Mouse (Mus musculus) neutrophil, adult 5-6 weeks (primary cell): ENCODE data around the gene Sstr4. TPM values are rescaled to one million over a fixed set of nuclear protein-coding genes. Genes with fewer than 3 reads are reported as not detected.
A peak's percentile ranks its signal among the peaks of the same experiment; 100 is the strongest.

ENCODE experiments used
- ATAC-seq: fragments of 151-379, 151-347 bp; 2 replicates; pipeline ENCODE4 v1.8.0; 2017; ENCODE audit warnings: mild to moderate bottlenecking, moderate TSS enrichment; ENCODE audit not compliant: insufficient number of reproducible peaks, poor library complexity, low FRiP score, severe bottlenecking; ENCODE audit errors: extremely low read depth
- total RNA-seq: library from RNA; stranded (forward); fragments of 200-1000 nt; gene quantifications from 2 replicates; pipeline ENCODE4 v1.2.3, GENCODE M21; 2017

Gene Sstr4
- 2.0 and 3.6 TPM in 2 replicates for total RNA-seq

DNA sequence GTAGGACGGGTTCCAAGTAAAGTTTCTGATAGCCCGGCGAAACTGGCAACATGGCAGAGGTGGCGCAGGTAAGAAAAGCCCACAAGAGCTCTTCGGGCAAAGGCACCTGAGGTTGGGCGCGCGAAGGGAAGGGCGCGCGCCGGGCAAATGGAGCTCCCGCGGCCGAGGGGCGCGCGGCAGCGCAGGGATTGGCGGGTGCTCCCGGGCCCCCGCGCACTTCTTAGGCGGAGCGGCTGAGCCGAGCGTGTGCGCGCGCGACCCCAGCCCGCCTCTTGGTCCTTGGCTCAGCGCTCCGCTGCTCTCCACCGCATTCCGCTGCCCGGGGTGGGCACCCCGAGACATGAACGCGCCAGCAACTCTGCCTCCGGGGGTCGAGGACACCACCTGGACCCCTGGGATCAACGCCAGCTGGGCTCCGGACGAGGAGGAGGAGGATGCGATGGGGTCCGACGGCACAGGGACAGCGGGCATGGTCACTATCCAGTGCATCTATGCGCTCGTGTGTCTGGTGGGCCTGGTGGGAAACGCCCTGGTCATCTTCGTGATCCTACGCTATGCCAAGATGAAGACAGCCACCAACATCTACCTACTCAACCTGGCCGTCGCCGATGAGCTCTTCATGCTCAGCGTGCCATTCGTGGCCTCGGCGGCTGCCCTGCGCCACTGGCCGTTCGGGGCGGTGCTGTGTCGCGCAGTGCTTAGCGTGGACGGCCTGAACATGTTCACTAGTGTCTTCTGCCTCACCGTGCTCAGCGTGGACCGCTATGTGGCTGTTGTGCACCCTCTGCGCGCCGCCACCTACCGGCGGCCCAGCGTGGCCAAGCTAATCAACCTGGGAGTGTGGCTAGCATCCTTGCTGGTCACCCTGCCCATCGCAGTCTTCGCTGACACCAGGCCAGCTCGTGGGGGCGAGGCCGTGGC is at the start of gene Sstr4:
Gene Sstr4, plus strand, starts transcription at position 214 of the 921 bp plus-strand sequence.
- peak; percentile 69 for ATAC-seq

- no peak for ATAC-seq
These were observed 49.8 kb upstream of the Sstr4 start for GRCm38 (mm10) chr2:148345373-148345772.

GRCm38 (mm10) chr2:148346976-148347375 is 48.2 kb upstream of the Sstr4 start:
- ATAC-seq, result no peak

DNA sequence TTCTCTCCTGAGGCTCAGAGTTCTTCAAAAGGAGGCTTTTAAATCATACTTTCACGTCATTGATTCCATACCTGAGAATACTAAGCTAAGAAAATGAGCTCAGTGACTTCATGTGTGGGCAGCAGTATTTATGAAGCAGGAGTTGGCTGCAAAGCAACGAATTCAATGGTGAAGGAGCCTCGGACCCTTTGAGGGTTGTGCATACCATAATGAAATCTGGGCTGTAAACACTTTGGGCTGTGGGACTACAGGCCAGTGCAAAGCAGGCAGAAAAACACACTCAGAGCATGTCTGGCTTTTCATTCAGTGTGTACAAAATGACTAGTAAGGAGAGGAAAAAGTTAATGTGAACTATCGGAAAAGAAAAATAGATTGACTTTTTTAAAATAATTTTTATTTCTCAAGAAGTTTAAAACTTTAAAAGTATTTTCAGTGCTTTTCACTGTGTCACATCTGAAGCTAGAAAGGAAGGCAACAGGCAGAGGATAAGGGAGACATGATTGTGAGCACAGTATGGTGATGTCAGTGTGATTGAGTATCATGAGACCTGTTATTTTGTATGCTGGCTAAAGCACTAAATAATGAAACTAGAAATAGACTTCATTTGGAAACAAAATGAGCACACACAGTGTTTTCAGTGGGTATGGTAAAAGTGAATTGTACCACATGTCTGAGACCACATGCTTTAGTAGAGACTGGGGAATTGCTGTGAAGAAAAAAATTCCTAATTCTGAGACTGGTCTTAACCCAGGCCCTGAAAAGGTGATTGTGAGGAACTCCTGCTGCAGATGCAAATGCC is 45.4 kb upstream of the Sstr4 start:
- no peak for ATAC-seq

DNA sequence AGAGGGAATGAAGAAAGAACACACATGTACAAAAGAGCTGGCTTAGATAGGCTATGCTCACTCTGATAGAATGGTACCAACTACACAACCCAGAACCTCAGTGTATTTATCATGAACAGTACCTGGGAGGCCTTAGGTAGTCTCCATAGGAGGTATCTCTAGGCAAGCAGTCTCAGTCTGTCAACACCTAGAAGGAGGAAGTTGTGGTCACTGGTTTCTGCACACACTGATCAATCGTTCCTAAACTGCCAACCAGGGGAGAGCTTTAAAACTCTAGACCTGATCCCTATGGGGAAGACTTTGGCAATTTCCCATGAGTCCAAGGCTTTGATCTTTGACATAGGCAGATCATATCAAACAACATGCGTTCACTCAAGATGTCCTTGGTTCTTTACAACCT is 44.7 kb upstream of the Sstr4 start:
- ATAC-seq, result peak; percentile 58; the same call in 1 of the 2 replicates

GRCm38 (mm10) chr2:148352655-148353054 is 42.5 kb upstream of the Sstr4 start:
- ATAC-seq, result no peak

DNA sequence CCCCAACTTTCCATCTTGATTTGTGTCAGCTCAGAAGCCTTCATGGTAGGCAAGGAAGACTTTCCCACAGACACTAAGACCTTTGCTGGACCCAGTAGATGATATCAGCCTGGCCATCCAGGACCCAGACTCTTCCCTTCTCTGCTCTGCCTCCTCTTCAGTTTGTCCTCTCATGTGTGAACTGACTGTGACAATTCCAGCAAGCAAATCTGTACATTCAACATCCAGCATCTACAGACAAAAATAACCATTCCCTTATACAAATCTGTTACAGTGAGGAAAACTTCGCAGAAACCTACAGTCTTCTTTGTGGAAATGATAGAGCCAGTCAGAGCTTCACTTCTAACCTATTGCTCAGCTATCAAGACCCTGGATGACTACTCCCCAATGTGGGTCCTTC is 38.0 kb upstream of the Sstr4 start:
- no peak for ATAC-seq

GRCm38 (mm10) chr2:148364536-148364935 is 30.6 kb upstream of the Sstr4 start:
- ATAC-seq, result no peak

DNA sequence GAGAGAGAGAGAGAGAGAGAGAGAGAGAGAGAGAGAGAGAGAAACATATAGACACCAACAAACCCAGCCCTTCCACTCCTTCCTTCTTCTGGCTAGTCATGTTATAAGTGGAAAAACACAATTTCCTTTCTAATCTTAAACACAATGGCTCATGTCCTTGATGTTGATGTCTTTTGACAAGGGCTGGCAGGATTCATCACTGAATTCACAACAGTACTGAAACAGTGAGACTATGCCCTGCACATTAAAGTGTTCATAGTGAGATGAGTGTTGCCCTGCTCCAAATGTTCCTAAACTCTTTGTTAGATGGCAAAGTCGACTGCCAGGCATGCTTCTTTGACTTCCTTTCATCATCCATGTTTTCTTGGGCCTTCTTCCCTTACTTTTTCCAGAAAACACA is 29.9 kb upstream of the Sstr4 start:
- no peak for ATAC-seq

GRCm38 (mm10) chr2:148371743-148372630 is 23.2 kb upstream of the Sstr4 start:
- no peak for ATAC-seq

DNA sequence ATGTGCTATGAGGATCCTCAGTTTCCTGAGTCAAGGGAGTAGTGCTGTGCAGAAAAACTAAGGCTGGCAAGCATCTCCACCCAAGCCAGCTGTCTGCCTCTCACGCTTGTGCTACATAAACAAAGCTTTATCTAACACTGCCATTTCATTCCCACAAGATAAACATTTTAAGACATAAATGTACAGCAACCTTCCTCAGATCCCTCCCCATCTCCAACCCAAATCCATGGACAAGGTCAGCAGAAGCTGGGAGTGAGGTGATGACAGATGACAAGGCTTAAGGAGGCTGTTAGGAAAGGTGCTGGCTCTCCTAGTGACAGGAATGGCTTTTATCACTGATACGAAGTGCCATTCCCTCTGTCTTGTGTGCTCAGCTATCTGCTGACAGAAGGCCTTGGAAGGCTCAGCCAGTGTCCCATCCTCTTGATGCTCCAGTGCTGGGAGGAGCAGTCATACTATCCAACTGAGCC is 21.5 kb upstream of the Sstr4 start:
- no peak for ATAC-seq

DNA sequence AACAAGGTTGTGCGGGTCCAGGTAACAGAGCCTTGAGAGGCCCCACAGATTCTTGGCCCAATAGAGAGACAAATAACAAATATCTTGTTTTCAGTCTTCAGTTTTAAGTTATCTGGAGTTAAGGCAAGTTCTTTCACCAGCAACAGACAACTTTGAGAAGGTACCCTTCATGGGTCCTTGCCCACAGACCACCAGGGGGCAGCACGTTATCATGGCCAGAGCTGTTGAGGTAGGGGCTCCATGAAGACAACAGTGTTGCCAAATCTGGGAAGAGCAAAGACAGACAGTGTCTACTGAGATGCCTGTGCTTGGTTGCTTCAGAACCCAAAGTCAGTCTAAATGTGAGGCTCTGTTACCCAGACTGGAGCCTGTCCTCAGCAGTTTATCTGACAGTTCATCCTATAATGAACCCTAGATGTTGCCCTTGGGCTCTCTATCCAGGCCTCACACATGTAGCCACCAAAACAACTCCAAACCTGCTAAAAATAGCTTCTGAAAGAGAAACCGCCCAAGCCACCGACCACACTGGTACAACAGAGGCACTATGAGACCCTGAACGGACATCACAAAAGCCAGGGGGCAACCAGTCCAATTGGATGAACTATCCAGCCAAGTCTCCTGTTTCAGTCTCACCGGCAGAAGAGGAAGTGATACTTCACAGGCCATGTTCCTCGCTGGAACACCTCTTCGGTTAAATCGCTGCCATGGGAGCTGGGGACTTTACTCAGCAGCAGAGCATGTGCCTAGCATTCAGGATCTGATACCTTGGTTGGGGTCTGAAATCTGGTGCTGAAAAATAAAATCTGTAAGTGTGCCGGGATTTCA is 19.6 kb upstream of the Sstr4 start:
- ATAC-seq, result peak; percentile 66

DNA sequence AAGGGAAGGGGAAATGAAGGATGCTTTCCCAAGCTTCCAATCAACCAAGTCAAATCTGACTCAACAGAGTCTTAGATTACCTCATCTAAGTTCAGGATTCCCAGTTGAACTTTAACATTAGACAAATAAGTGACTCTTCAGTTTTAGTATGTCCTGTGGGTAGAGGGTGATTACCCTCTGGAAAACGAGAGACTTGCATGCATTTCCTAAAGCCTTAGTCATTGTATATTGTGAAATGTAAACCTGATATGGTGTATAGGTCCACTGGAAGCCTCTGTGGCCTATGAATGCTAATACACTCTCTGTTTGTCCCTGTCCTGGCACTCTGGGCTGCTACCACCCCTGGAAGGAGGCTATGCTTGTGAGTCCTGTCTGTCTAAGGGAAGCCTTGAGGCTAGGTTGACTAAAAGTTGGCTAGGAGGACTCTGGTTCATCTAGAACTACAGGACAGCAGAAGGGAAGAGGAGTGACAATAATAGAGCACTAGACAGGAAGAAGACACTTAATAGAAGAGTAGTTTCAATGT is 16.3 kb upstream of the Sstr4 start:
- no peak for ATAC-seq

GRCm38 (mm10) chr2:148379899-148380413 is 15.2 kb upstream of the Sstr4 start:
- no peak for ATAC-seq

DNA sequence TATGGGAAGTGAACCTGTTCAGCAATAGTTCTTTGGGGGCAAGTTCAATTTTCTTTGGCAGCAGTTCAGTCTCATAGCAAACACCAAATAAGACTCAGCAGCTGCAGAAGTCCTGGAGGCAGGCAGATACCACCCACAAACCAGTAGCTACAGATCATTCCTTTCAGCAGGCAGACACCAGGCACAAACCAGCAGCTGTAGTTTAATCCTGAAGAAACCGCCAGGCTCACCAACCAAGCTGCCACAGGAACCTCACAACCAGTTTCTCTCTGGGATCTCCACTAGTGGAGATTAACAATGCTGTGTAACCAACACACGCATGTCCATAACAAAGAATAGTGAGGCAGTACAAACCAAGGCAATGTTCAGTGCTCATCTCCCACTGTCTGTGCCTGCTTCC is 14.1 kb upstream of the Sstr4 start:
- no peak for ATAC-seq

DNA sequence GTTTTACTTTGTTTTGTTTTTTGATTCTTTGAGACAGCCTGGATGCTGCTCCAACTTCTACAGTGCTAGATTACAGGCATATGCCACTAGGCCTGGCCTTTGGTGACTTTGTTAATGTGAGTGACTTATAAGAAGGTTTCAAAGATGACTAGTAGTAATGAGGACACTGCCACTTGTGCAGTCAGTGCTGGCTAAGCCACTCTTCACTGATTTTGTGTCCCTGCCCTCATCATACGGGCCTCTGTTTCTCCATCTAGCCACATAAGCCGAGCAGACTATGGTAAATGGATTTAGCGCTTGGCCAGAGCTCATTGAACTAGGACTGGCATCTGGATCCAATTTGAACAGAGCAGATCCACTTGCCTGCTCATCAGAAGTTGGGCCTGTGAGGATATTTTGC is 8.7 kb upstream of the Sstr4 start:
- no peak for ATAC-seq

GRCm38 (mm10) chr2:148386927-148387326 is 8.2 kb upstream of the Sstr4 start:
- ATAC-seq, result no peak
